17 mouse cellular contexts compared by ENCODE assay signal in genomic region chr3:146057131-146057530, GRCm38 (mm10). TPM values are rescaled to one million over a fixed set of nuclear protein-coding genes. Genes with fewer than 3 reads are reported as not detected.
"Had no signal": no experiment of that assay in that cellular context is flagged by ENCODE, and none has a peak within 500 bp of the region (broad histone marks: within the 10 kb centered on the region; RNA-seq: fewer than 3 reads in every experiment).

No protein-coding gene starts in this region.

- DNase-seq: gastrocnemius, adult 2 months; gastrocnemius, postnatal 10 days; gastrocnemius, postnatal 25 days; heart, adult 2 months; heart, postnatal 4 days; kidney, adult 18-20 months; kidney, adult 8-10 months; kidney, postnatal 10 days; kidney, postnatal 25 days; kidney, postnatal 4 days; liver had no signal

RNA-seq across cellular contexts. Expression of gene Wdr63, which starts 50.8 kb away (rescaled TPM):
- polyA plus RNA-seq: frontal cortex, adult 2 months; heart, embryonic 13.5 days; heart, postnatal 0 days; kidney, embryonic 14.5 days; limb, embryonic 10.5 days; limb, embryonic 12.5 days had no signal
